Mouse (Mus musculus): Measurements from ENCODE around the gene Pef1.

GRCm38 (mm10) chr4:130071758-130072157, 30.6 kb upstream of the Pef1 start:
- TF ChIP-seq POLR2A (IDR thresholded peaks at IDR 0.05; ENCODE audit: insufficient read depth, low read length) = no peak
- TF ChIP-seq EP300 (IDR thresholded peaks at IDR 0.05; ENCODE audit: insufficient read depth, low read depth, low read length) = no peak

All from ES-Bruce4 (cell line).